ENCODE assay signal across 9 mouse cellular contexts in genomic region chr8:126536132-126536927, GRCm38 (mm10). TPM values are rescaled to one million over a fixed set of nuclear protein-coding genes. Genes with fewer than 3 reads are reported as not detected.
DNase-seq lines count a peak whose midpoint lies in the region; ATAC-seq lines count a peak whose summit lies in the region.
"Had no signal": no experiment of that assay in that cellular context is flagged by ENCODE, and none has a peak within 500 bp of the region (broad histone marks: within the 10 kb centered on the region; RNA-seq: fewer than 3 reads in every experiment).

No protein-coding gene starts in this region.

- peaks cover 69% of the 10 kb centered on the region for H3K4me1 ChIP-seq in heart, embryonic 12.5 days (replicated peaks)
- H3K4me1 ChIP-seq in embryonic facial prominence, embryonic 12.5 days: peaks cover 44% of the 10 kb centered on the region
- peaks cover 53% of the 10 kb centered on the region for H3K4me1 ChIP-seq in intestine, embryonic 15.5 days (replicated peaks)
- H3K4me1 ChIP-seq in stomach, embryonic 15.5 days: peaks cover 55% of the 10 kb centered on the region

- intact Hi-C loops in heart, postnatal 36 days (cut with DNase I): no loop called here

- H3K27me3 ChIP-seq in heart, embryonic 12.5 days (replicated peaks): no peaks in the 10 kb centered on the region
- H3K27me3 ChIP-seq in embryonic facial prominence, embryonic 12.5 days: no peaks in the 10 kb centered on the region
- H3K27me3 ChIP-seq in intestine, embryonic 15.5 days (replicated peaks): no peaks in the 10 kb centered on the region
- no peaks in the 10 kb centered on the region for H3K27me3 ChIP-seq in stomach, embryonic 15.5 days (replicated peaks)
- H3K27me3 ChIP-seq: liver, embryonic 15.5 days had no signal

- WGBS in heart, embryonic 12.5 days: 34% methylated on average over 11 of the region's 11 CpGs
- WGBS in embryonic facial prominence, embryonic 12.5 days: 22% methylated on average over 11 of the region's 11 CpGs
- WGBS in intestine, embryonic 15.5 days: 18% methylated on average over 11 of the region's 11 CpGs
- 32% methylated on average over 11 of the region's 11 CpGs for WGBS in stomach, embryonic 15.5 days

- no peak for ATAC-seq in heart, embryonic 12.5 days (ENCODE audit: insufficient number of reproducible peaks, low FRiP score)
- no peak for ATAC-seq in embryonic facial prominence, embryonic 12.5 days (ENCODE audit: insufficient number of reproducible peaks, insufficient read depth, low FRiP score, low TSS enrichment)
- peak; percentile 73 for ATAC-seq in intestine, embryonic 15.5 days
- 0 out of 2 replicates have a peak, but pooled peaks have one; percentile 4 for ATAC-seq in stomach, embryonic 15.5 days (ENCODE audit: insufficient read depth, low FRiP score, low read depth)

- H3K4me2 ChIP-seq in heart, embryonic 12.5 days: peak overlapping the region; percentile 37
- H3K4me2 ChIP-seq in embryonic facial prominence, embryonic 12.5 days (replicated peaks): no peak overlapping the region; the same call in 1 of the 2 replicates
- peak overlapping the region; percentile 39 for H3K4me2 ChIP-seq in intestine, embryonic 15.5 days (replicated peaks)
- H3K4me2 ChIP-seq in stomach, embryonic 15.5 days: no peak overlapping the region
- H3K4me2 ChIP-seq: liver, embryonic 15.5 days had no signal

- H3K4me3 ChIP-seq in heart, embryonic 12.5 days: no peak overlapping the region
- H3K4me3 ChIP-seq in embryonic facial prominence, embryonic 12.5 days: no peak overlapping the region
- no peak overlapping the region for H3K4me3 ChIP-seq in intestine, embryonic 15.5 days (replicated peaks)
- no peak overlapping the region for H3K4me3 ChIP-seq in stomach, embryonic 15.5 days (replicated peaks)
- H3K4me3 ChIP-seq: liver, embryonic 15.5 days had no signal

- peak overlapping the region; percentile 59 for H3K9ac ChIP-seq in heart, embryonic 12.5 days
- H3K9ac ChIP-seq in embryonic facial prominence, embryonic 12.5 days: no peak overlapping the region
- H3K9ac ChIP-seq in intestine, embryonic 15.5 days: peak overlapping the region; percentile 23; the same call in 1 of the 2 replicates
- H3K9ac ChIP-seq in stomach, embryonic 15.5 days: no peak overlapping the region
- H3K9ac ChIP-seq: liver, embryonic 15.5 days had no signal

- H3K36me3 ChIP-seq in heart, embryonic 12.5 days: no peaks in the 10 kb centered on the region
- no peaks in the 10 kb centered on the region for H3K36me3 ChIP-seq in embryonic facial prominence, embryonic 12.5 days
- H3K36me3 ChIP-seq in intestine, embryonic 15.5 days: no peaks in the 10 kb centered on the region
- H3K36me3 ChIP-seq in stomach, embryonic 15.5 days: no peaks in the 10 kb centered on the region
- H3K36me3 ChIP-seq: liver, embryonic 15.5 days had no signal

- DNase-seq in heart, postnatal 36 days: no peak
- DNase-seq in lung, postnatal 10 days: peak; percentile 60
- no peak for DNase-seq in cerebellum, adult 18-20 months
- DNase-seq in urinary bladder, postnatal 4 days (ENCODE audit: low spot score in 2 of 2): no peak

- no peaks in the 10 kb centered on the region for H3K9me3 ChIP-seq in heart, embryonic 12.5 days (replicated peaks)
- no peaks in the 10 kb centered on the region for H3K9me3 ChIP-seq in embryonic facial prominence, embryonic 12.5 days
- no peaks in the 10 kb centered on the region for H3K9me3 ChIP-seq in intestine, embryonic 15.5 days
- no peaks in the 10 kb centered on the region for H3K9me3 ChIP-seq in stomach, embryonic 15.5 days
- H3K9me3 ChIP-seq: liver, embryonic 15.5 days had no signal

- peak overlapping the region; percentile 94 for H3K27ac ChIP-seq in heart, embryonic 12.5 days (ENCODE audit: poor library complexity, severe bottlenecking)
- H3K27ac ChIP-seq in embryonic facial prominence, embryonic 12.5 days: peak overlapping the region; percentile 80
- peak overlapping the region; percentile 93 for H3K27ac ChIP-seq in intestine, embryonic 15.5 days
- peak overlapping the region; percentile 83 for H3K27ac ChIP-seq in stomach, embryonic 15.5 days
- H3K27ac ChIP-seq: liver, embryonic 15.5 days had no signal

RNA-seq across cellular contexts. Expression of gene Irf2bp2, which starts 57.5 kb away (rescaled TPM):
- 8.9 and 9.7 TPM in 2 replicates for polyA plus RNA-seq in heart, embryonic 12.5 days (2016; fragmentation: Nextera tagmentation; extraction: Ambion mirVana)
- 10 to 100 TPM; 64.3 to 71.2 TPM for total RNA-seq in heart, postnatal 36 days (2021)
- 11.5 and 12.0 TPM in 2 replicates for polyA plus RNA-seq in embryonic facial prominence, embryonic 12.5 days (2016; fragmentation: Nextera tagmentation; extraction: Ambion mirVana)
- polyA plus RNA-seq in intestine, embryonic 15.5 days (2015; fragmentation: Nextera tagmentation; extraction: Ambion mirVana): 14.1 and 16.1 TPM in 2 replicates
- 12.5 and 13.4 TPM in 2 replicates for polyA plus RNA-seq in stomach, embryonic 15.5 days (2015; fragmentation: Nextera tagmentation; extraction: Ambion mirVana)

Comparison
In these comparisons a context has a peak if more than half of its experiments do, and no peak if none do; other contexts are left out.
1. ATAC-seq: peak in intestine, embryonic 15.5 days (single experiment) and stomach, embryonic 15.5 days (single experiment); none in heart, embryonic 12.5 days (single experiment) and embryonic facial prominence, embryonic 12.5 days (single experiment).
2. H3K4me2 ChIP-seq: peak in heart, embryonic 12.5 days (single experiment) and intestine, embryonic 15.5 days (single experiment); none in embryonic facial prominence, embryonic 12.5 days (single experiment) and stomach, embryonic 15.5 days (single experiment).
3. H3K9ac ChIP-seq: peak in heart, embryonic 12.5 days (single experiment) and intestine, embryonic 15.5 days (single experiment); none in embryonic facial prominence, embryonic 12.5 days (single experiment) and stomach, embryonic 15.5 days (single experiment).
4. Peak in every context shown above with its lines, with median percentiles within 50 percentile points of each other: H3K27ac ChIP-seq.